Mouse (Mus musculus) heart, embryonic 14.5 days (tissue): Measurements from ENCODE around the gene Mtx1. TPM values are rescaled to one million over a fixed set of nuclear protein-coding genes. Genes with fewer than 3 reads are reported as not detected.

Experiments
- ATAC-seq: fragments of 200-750 bp; cut with Nextera tagmentation; 2 replicates; pipeline ENCODE4 v1.8.0; 2017; ENCODE audit warnings: low read depth, moderate TSS enrichment; ENCODE audit not compliant: insufficient number of reproducible peaks, insufficient read depth, low FRiP score
- H3K27ac ChIP-seq, 2 experiments: fragments of 200-500 bp in 1 of 2; fragments of 300-500 bp in 1 of 2; sonication (generic) in 1 of 2; replicated peaks in 1 of 2; 2 replicates each; pipeline ENCODE4 v1.5.1; 2012 to 2014; ENCODE audit warnings: low read depth in 2 of 2, low read length in 2 of 2, control low read depth in 1 of 2, mild to moderate bottlenecking in 1 of 2, mixed read lengths in 1 of 2; ENCODE audit not compliant: control insufficient read depth in 1 of 2, insufficient read depth in 1 of 2
- H3K27me3 ChIP-seq: fragments of 300-500 bp; sonication (generic); 2 replicates; pipeline ENCODE4 v1.6.1; 2014; ENCODE audit warnings: mild to moderate bottlenecking, low read length, control low read depth; ENCODE audit not compliant: control insufficient read depth, insufficient read depth
- H3K36me3 ChIP-seq: fragments of 300-500 bp; sonication (generic); 2 replicates; pipeline ENCODE4 v1.6.1; 2014; ENCODE audit warnings: mild to moderate bottlenecking, control low read depth, low read length, mixed read lengths; ENCODE audit not compliant: control insufficient read depth, insufficient read depth
- H3K4me1 ChIP-seq, 2 experiments: fragments of 200-500 bp in 1 of 2; fragments of 300-500 bp in 1 of 2; sonication (generic) in 1 of 2; 2 replicates each; pipeline ENCODE4 v1.6.1; 2012 to 2014; ENCODE audit warnings: low read length in 2 of 2, control low read depth in 1 of 2, mixed read lengths in 1 of 2; ENCODE audit not compliant: control insufficient read depth in 2 of 2, insufficient read depth in 2 of 2
- H3K4me2 ChIP-seq: fragments of 300-500 bp; sonication (generic); 2 replicates; pipeline ENCODE4 v1.6.1; 2014; ENCODE audit warnings: mild to moderate bottlenecking, low read length
- H3K4me3 ChIP-seq, 2 experiments: fragments of 200-500 bp in 1 of 2; fragments of 300-500 bp in 1 of 2; sonication (generic) in 1 of 2; 2 replicates each; pipeline ENCODE4 v1.5.1; 2012 to 2014; ENCODE audit warnings: low read length in 2 of 2, mild to moderate bottlenecking in 2 of 2, control low read depth in 1 of 2, low read depth in 1 of 2, moderate library complexity in 1 of 2; ENCODE audit not compliant: control insufficient read depth in 1 of 2, insufficient read depth in 1 of 2
- H3K9ac ChIP-seq: fragments of 300-500 bp; sonication (generic); 2 replicates; pipeline ENCODE4 v1.6.1; 2014; ENCODE audit warnings: mild to moderate bottlenecking, low read length
- H3K9me3 ChIP-seq: fragments of 300-500 bp; sonication (generic); 2 replicates; pipeline ENCODE4 v1.6.1; 2016; ENCODE audit warnings: low read length, control low read depth; ENCODE audit not compliant: control insufficient read depth
- whole genome bisulfite sequencing: fragments of 180-500 bp; shearing (Covaris S2); extraction: QIAGEN DNeasy Blood & Tissue Kit; methylation state at CpG from one replicate; pipeline ENCODE4 v1.1.7; 2014; 5-methylcytosine and 5-hydroxymethylcytosine counted together
- polyA plus RNA-seq: library from polyadenylated mRNA; unstranded; fragments of >200 nt; fragmentation: Nextera tagmentation; extraction: Ambion mirVana; gene quantifications from 2 replicates; pipeline ENCODE4 v1.2.1, GENCODE M21; 2014

Gene Mtx1
- 93.6 and 102 TPM in 2 replicates for polyA plus RNA-seq

DNA sequence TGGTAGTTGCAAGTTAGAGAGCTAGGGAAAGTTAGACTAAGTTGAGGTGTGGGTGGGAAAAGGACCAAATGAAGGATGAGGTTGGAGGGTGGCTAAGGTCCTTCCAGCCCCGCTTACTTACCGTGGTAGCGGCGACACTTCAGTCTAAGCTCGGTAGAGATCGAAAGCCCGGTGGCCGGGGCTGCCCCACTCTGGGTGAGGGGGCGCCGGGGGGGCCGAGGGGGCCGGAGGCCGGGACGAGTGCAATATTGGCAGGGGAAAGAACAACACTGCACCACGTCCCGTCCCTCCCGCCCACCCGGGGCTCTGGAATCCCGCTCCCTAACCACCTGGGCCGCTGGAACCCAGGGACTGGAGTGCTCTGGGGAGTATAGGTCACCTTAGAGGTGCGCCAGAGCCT, at the start of gene Mtx1:
TSS of gene Mtx1 (minus strand) at position 189 of the 400 bp plus-strand sequence.
- Histone ChIP-seq H3K4me1 (peaks cover 10 to 16% of the 10 kb centered on the region in 2 experiments), H3K27ac (peak within 1 kb of the TSS; percentile 26 to 50; a peak in 2 of 4 replicates), H3K36me3 (no peaks in the 10 kb centered on the region), H3K27me3 (peaks cover 30% of the 10 kb centered on the region), H3K4me2 (peak within 1 kb of the TSS; percentile 73), H3K9ac (peak within 1 kb of the TSS; percentile 49), H3K4me3 (peak within 1 kb of the TSS; percentile 50 to 60), H3K9me3 (no peaks in the 10 kb centered on the region)
- ATAC-seq: no peak
- 8% methylated on average over 21 of the region's 21 CpGs for WGBS

DNA sequence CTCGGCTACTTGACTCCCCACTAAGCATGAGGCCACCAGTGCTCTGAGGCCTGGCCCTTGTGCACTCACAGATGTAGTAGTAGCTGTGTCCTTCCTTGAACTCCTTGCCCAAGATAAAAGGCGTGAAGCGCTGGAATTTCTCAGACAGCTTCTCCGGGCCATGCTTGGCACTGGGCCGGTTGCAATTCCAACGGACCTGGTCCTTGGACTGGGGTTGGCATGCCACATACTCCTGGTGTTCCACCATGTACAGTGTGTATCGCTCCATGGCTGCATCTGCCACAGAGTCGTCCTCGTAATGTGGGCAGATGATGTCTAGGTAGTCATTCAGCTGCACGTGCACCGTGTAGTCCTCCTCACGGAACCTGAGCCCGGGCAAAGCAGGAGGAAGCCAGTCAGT, 49.2 kb upstream of the Mtx1 start:
- H3K36me3 ChIP-seq: peaks cover 40% of the 10 kb centered on the region
- no peak for ATAC-seq
- H3K9me3 ChIP-seq: no peaks in the 10 kb centered on the region
- no peaks in the 10 kb centered on the region for H3K27me3 ChIP-seq
- 91% methylated on average over 13 of the region's 13 CpGs for WGBS
- H3K4me1 ChIP-seq: peaks cover 21 to 39% of the 10 kb centered on the region in 2 experiments
- no peak overlapping the region for H3K4me3 ChIP-seq
- no peak overlapping the region for H3K27ac ChIP-seq
- no peak overlapping the region for H3K9ac ChIP-seq
- H3K4me2 ChIP-seq: 0 out of 2 replicates have a peak overlapping the region, but pooled peaks have one; percentile 97

DNA sequence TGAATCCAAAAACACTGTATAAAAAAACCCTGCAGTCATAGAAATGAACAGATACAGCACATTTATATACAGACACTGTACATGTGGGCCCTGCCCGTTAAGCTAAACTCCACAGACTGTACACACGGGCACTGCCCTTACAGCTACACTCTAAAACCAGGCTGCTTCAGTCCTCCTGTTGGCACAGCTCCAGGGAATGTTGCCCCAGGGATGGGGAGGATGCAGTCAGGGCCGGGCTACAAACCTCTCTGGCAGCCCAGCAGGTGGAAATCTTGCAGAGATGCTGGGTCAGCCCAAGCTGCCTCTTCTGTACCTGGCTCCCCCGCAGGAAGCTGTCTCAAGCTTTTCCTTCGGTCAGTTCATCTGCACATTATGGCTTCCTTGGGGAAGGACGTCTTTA, 44.9 kb upstream of the Mtx1 start:
- ATAC-seq: no peak
- WGBS: 51% methylated on average over 6 of the region's 6 CpGs
- Histone ChIP-seq H3K9me3 (no peaks in the 10 kb centered on the region), H3K4me2 (no peak overlapping the region), H3K4me1 (peaks cover 11 to 43% of the 10 kb centered on the region in 2 experiments), H3K27ac (no peak overlapping the region), H3K36me3 (peaks cover 46% of the 10 kb centered on the region), H3K9ac (no peak overlapping the region), H3K27me3 (no peaks in the 10 kb centered on the region), H3K4me3 (no peak overlapping the region)

DNA sequence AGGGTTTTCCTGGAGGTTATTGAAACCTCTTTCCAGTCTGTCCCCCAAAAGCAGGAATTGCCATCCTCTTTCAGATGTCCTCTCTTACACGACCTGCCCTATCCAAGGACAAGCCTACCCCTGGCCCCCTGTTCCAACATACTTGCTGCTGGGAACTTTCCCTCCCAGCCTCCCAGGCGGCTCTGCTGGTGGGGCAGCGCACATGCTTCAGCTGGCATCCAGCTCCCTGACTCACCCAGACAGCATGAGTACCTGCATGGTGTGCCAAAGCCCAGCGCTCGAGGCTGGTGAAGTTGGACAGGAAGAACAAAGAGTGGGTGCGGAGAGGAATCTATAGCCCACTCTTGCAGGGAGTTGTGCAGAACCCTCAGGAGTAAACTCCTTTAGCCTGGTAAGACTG, 44.0 kb upstream of the Mtx1 start:
- peak overlapping the region; percentile 86 for H3K4me2 ChIP-seq
- H3K27ac ChIP-seq: peak overlapping the region; percentile 69 to 73; a peak in 3 of 4 replicates
- H3K4me3 ChIP-seq: peak overlapping the region in 1 of 2 experiments; percentile 48; a peak in 1 of 4 replicates
- peaks cover 42% of the 10 kb centered on the region for H3K36me3 ChIP-seq
- no peaks in the 10 kb centered on the region for H3K9me3 ChIP-seq
- ATAC-seq: no peak
- WGBS: 51% methylated on average over 6 of the region's 6 CpGs
- H3K9ac ChIP-seq: peak overlapping the region; percentile 75
- H3K4me1 ChIP-seq: peaks cover 10 to 40% of the 10 kb centered on the region in 2 experiments
- H3K27me3 ChIP-seq: no peaks in the 10 kb centered on the region

DNA sequence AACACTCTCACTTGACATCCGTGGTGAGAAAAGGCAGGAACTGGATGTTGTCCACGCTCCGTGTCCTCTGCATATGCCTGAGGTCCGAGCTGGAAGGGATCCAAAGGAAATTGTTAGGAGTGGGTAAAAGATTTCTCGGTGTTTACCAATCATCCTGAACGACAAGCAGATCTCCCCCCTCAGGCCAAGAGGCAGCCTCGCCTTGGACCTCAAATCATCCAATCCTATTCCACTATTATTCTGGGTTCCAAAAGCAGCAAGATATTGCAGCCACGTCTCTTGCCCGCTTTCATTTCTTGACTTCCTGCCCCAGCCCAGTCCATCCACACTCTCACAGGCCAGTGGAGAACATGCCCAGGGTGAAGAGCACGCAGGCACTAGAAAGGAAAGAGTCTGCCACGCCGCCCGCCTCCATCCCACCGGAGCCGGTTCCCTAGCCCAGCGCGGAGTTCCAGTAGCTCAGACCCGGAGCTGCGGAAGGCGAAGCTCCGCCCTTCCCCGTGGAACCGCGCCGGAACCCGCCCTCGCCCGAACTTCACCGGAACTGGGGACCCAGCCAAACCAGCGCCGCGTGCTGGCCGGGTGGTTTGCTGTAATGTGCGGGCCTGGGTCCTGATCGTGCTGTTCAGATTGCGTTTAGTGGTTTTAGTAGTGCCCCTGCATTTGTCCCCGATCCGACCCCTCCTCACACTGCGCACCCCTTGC, 43.3 kb upstream of the Mtx1 start, which contains the start of gene Slc50a1:
TSS of gene Slc50a1 (minus strand) at position 520 of the 705 bp plus-strand sequence.
- no peaks in the 10 kb centered on the region for H3K27me3 ChIP-seq
- H3K9ac ChIP-seq: peak within 1 kb of the TSS; percentile 75
- H3K4me2 ChIP-seq: peak within 1 kb of the TSS; percentile 86
- 2% methylated on average over 39 of the region's 39 CpGs for WGBS
- H3K4me1 ChIP-seq: peaks cover 10 to 40% of the 10 kb centered on the region in 2 experiments
- peak within 1 kb of the TSS; percentile 48 to 66 for H3K4me3 ChIP-seq
- H3K9me3 ChIP-seq: no peaks in the 10 kb centered on the region
- peak within 1 kb of the TSS; percentile 69 to 73 for H3K27ac ChIP-seq
- ATAC-seq: peak; percentile 28; the same call in 1 of the 2 replicates
- H3K36me3 ChIP-seq: peaks cover 35% of the 10 kb centered on the region

DNA sequence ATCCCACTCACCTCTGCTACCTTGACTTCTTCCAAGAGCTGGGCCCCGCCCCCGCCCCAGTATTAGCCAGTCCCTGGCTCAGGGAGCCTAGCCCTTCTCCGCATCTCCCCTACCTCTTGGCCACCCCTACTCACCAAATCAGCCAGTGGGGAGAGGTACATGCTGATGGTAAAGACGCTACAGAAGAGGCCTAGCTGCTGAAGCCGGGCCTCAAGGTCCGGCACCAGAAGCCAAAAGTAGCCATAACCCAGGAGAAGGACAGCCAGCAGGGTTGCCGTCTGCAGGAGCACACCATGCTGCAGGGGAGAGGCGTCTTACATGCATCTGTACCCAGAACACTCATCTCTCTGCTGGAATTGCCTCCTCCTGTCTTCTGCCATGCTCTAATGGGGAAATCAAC, 42.0 kb upstream of the Mtx1 start:
- Histone ChIP-seq H3K4me2 (no peak overlapping the region), H3K9me3 (no peaks in the 10 kb centered on the region), H3K27me3 (no peaks in the 10 kb centered on the region), H3K4me1 (peaks cover 10 to 40% of the 10 kb centered on the region in 2 experiments), H3K27ac (no peak overlapping the region), H3K9ac (no peak overlapping the region), H3K36me3 (peaks cover 29% of the 10 kb centered on the region), H3K4me3 (no peak overlapping the region)
- ATAC-seq: no peak
- WGBS: 60% methylated on average over 8 of the region's 8 CpGs

DNA sequence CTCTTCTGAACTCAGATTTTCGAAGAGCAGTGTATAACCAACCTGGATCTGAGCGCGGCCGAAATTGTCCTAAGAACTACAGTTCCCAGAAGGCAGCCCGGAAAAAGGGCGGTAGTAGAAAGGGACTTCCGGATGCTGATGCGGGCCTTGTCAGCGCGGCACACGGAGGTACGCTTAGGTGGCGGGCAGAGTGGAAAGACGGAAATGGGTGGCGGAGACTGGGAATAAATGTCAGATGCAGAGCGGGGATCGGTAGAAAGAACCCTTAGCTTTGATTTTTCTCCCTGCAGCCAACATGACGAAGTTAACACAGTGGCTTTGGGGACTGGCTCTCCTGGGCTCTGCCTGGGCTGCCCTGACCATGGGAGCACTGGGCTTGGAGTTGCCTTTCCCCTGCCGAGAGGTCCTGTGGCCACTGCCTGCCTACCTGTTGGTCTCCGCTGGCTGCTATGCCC, 39.6 kb upstream of the Mtx1 start:
- Histone ChIP-seq H3K36me3 (peaks cover 8% of the 10 kb centered on the region; the same call in 1 of the 2 replicates), H3K4me3 (peak overlapping the region; percentile 85 to 95), H3K9ac (peak overlapping the region; percentile 94), H3K27me3 (no peaks in the 10 kb centered on the region), H3K9me3 (no peaks in the 10 kb centered on the region), H3K27ac (peak overlapping the region; percentile 66 to 76), H3K4me1 (peaks cover 10 to 36% of the 10 kb centered on the region in 2 experiments), H3K4me2 (peak overlapping the region; percentile 87)
- WGBS: under 1% methylated on average over 20 of the region's 20 CpGs
- 0 out of 2 replicates have a peak, but pooled peaks have one; percentile 52 for ATAC-seq
